Mouse (Mus musculus): ENCODE results near the gene Olfr872.
"Not testable (repeated sequence)": the region's sequence is repeated elsewhere in the genome, so short reads cannot be mapped to it uniquely, and the experiment has no call there.

The Olfr872 gene

GRCm38 (mm10) chr9:20236819-20237218 is at the start of gene Olfr872:
Olfr872 (plus strand) TSS chr9:20237119.
- DNase-seq = no peak

DNA sequence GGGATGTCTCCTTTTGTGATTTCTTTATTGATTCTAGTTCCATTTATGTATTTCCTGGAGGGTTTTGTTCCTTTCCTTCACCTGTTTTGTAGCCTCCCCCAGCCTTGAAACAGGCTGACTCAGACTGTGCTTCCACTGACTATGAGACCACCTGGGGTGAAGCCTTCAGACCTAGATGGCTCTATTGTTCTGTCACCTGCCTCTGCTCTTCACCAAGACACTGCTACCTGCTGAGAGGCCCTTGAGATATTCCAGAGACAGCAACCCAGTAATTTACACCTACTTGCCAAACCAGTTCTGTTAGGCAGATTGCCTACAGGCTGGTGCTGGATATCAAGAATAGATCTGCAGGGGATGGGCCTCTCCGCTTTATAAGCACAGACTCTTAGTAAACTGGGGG is 34.8 kb upstream of the Olfr872 start:
- DNase-seq = no peak

DNA sequence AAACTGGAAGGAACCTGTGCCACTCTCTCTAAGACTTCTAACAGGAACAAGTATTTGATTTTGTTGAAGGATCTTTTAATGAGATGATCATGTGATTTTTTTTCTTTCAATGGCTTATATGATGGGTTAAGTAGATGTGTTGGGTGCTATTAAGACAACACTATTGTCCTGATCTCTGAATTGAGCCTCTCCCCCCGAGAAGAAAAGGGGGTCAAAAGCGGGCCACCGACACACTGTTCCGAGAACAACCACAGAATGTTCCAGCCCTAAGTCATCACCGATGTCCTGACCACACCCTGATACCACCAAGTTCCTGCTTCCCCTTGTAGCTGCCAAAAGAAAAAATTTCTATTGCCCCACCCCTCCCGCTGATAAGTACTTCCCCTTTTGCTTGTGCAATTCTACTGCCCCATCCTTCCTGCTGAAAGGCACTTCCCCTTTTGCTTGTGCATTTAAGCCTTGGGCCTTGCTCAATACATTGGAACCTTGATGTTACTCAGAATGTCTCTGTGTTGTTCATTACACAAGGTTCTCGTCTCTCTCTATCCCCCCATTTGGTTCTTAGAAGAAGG is 33.4 kb upstream of the Olfr872 start:
- not testable (repeated sequence) for DNase-seq

GRCm38 (mm10) chr9:20210812-20211211 is 26.1 kb upstream of the Olfr872 start:
- no peak for DNase-seq

DNA sequence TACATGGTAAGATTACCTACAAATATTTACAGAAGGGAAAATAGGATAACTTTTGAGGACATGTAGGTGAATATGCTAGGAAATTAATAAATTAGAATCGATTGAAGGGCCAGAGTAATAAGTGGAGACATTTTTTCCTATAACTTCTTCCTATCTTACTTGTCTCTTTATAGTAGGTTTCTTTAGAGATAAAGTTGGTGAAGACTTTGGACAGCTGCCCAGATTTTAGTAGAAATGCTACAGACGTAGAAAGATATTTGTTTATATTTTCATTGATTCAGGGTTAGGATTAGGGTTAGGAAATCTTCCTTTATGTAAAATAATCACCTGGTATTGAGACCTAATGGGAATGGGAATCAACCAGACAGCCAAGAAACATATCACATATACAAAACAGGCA is 25.4 kb upstream of the Olfr872 start:
- DNase-seq = no peak

DNA sequence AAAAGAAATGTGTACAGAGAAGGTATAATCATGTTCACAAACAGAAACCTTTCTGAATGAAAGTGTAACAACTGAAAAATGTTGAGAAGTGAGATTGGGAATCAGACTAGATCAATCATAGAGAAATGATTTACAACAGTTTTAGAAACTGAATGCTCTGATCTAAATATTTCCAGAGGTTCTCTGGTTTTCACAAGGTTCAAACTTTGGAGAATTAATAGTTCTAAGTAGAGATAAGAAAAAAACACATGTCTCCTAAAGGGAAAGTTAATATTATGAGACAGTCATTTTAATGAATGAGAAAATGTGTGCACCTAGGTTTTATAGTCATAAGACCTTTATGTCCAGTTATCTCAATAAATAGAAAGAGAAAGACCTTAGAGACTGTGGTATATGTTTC is 25.0 kb upstream of the Olfr872 start, which contains the start of gene Olfr871:
TSS of gene Olfr871 (plus strand) at position 301 of the 400 bp plus-strand sequence.
- no peak for DNase-seq

DNA sequence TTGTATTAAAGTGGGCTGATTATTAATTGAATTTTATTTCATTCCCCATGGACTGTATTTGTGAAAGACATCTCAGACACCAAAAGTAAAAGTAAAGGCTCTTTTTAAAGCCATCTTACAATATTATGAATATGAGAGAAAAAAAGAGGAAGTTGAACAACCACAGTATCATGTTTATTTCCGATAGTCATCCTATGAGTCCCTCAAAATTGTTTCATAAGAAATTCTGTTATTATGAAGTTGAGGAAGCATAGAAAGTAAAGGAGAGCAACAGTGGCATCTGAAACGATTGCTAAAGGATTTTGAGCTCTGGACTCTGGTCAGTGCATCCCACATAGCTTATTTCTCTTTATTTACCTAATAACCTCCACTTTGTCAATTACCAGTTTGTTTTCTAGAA is 459 bp downstream of the Olfr872 start:
- no peak for DNase-seq

- no peak for DNase-seq
Observed at GRCm38 (mm10) chr9:20282051-20282450, 45.1 kb downstream of the Olfr872 start, which contains the start of gene Olfr39. Olfr39 (plus strand) TSS chr9:20282351.

DNA sequence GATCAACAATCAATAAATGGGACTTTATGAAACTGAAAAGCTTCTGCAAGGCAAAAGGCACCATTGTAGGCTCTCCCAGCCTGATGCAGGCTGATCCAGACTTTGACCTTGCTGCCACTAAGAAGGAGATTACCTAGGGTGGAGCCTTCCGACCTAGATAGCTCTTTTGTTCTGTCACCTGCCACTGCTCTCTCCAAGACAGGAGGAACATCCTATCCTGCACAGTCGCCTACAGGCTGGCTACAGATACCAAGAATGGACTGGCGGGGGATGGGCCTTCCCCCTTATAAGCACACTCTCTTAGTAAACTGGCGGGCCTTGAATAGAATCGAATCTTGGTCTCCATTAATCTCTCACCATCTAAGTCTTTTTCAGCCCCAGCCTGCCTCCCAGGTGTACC is 58.6 kb downstream of the Olfr872 start:
- DNase-seq = not testable (repeated sequence)

GRCm38 (mm10) chr9:20298232-20298631 is 61.3 kb downstream of the Olfr872 start, which contains the start of gene Olfr873:
Olfr873 (plus strand) TSS chr9:20298532.
- no peak for DNase-seq
